Mouse (Mus musculus): ENCODE results near the gene Zfp691. TPM values are rescaled to one million over a fixed set of nuclear protein-coding genes. Genes with fewer than 3 reads are reported as not detected.

Gene Zfp691
- total and polyA plus RNA-seq, 3 experiments = 6.7 to 9.9 TPM; not detected in 1

GRCm38 (mm10) chr4:119189864-119190263, 15.9 kb upstream of the Zfp691 start, which contains the start of gene Ermap:
TSS of gene Ermap (minus strand) at chr4:119190011.
- DNase-seq (ENCODE audit: low read depth, low spot score) = peak; percentile 91
- Histone ChIP-seq H3K9ac (ENCODE audit: control insufficient read depth, low read depth, low read length, poor library complexity, severe bottlenecking) (peak within 1 kb of the TSS; percentile 98), H3K4me1 (ENCODE audit: control insufficient read depth in 1 of 2, insufficient read depth in 2 of 2, low read length in 2 of 2) (peaks cover 20 to 57% of the 10 kb centered on the region in 2 experiments), H3K4me3 (ENCODE audit: control insufficient read depth in 1 of 2, insufficient read depth in 1 of 2, low read depth in 2 of 2, low read length in 2 of 2) (peak within 1 kb of the TSS; percentile 74 to 96), H3K27ac (ENCODE audit: control insufficient read depth, low read depth, low read length) (peak within 1 kb of the TSS; percentile 100), H3K36me3 (ENCODE audit: control insufficient read depth in 1 of 2, insufficient read depth in 2 of 2, low read length in 2 of 2) (peaks cover 4 to 69% of the 10 kb centered on the region in 2 experiments), H3K27me3 (ENCODE audit: control insufficient read depth in 1 of 2, insufficient read depth in 2 of 2, low read length in 2 of 2) (no peaks in the 10 kb centered on the region), H3K79me2 (ENCODE audit: control insufficient read depth, insufficient read depth, low read length, poor library complexity) (peaks cover 44% of the 10 kb centered on the region), H3K9me3 (replicated peaks; ENCODE audit: insufficient read depth, low read length) (no peaks in the 10 kb centered on the region)
- peak; percentile 94 for TF ChIP-seq TCF12 (IDR thresholded peaks at IDR 0.05; ENCODE audit: low read depth, low read length)
- TF ChIP-seq UBTF (IDR thresholded peaks at IDR 0.05; ENCODE audit: borderline replicate concordance, insufficient read depth, low read depth, low read length) = peak; percentile 87; the same call in 1 of the 2 replicates
- no peak; the same call in none of the 2 replicates for TF ChIP-seq CHD1 (IDR thresholded peaks at IDR 0.05; ENCODE audit: low read depth, low read length)
- TF ChIP-seq ZC3H11A (IDR thresholded peaks at IDR 0.05; ENCODE audit: low read depth, low read length) = no peak
- peak; percentile 91 for TF ChIP-seq SIN3A (IDR thresholded peaks at IDR 0.05; ENCODE audit: low read length)
- peak; percentile 23; the same call in 1 of the 2 replicates for TF ChIP-seq BHLHE40 (IDR thresholded peaks at IDR 0.05; ENCODE audit: borderline replicate concordance, low read depth, low read length)
- TF ChIP-seq ETS1 (IDR thresholded peaks at IDR 0.05; ENCODE audit: low read depth, low read length) = peak; percentile 75
- no peak for TF ChIP-seq USF2 (IDR thresholded peaks at IDR 0.05; ENCODE audit: borderline replicate concordance in 1 of 2, insufficient read depth in 1 of 2, low read depth in 1 of 2, low read length in 2 of 2)
- TF ChIP-seq MAFK (IDR thresholded peaks at IDR 0.05; ENCODE audit: borderline replicate concordance, low read depth, low read length) = no peak
- peak; percentile 88; the same call in 1 of the 2 replicates for TF ChIP-seq ZMIZ1 (IDR thresholded peaks at IDR 0.05; ENCODE audit: low read depth, low read length)
- TF ChIP-seq ZNF384 (IDR thresholded peaks at IDR 0.05; ENCODE audit: low read depth, low read length) = no peak
- no peak for TF ChIP-seq SMC3 (IDR thresholded peaks at IDR 0.05; ENCODE audit: low read depth, low read length)
- TF ChIP-seq NRF1 (IDR thresholded peaks at IDR 0.05; ENCODE audit: insufficient read depth, low read depth, low read length, poor library complexity, severe bottlenecking) = no peak
- TF ChIP-seq TBP (IDR thresholded peaks at IDR 0.05; ENCODE audit: low read depth, low read length) = peak; percentile 95
- TF ChIP-seq E2F4 (IDR thresholded peaks at IDR 0.05; ENCODE audit: borderline replicate concordance, low read depth, low read length) = no peak
- peak; percentile 91 for TF ChIP-seq GATA1 (IDR thresholded peaks at IDR 0.05; ENCODE audit: low read depth, low read length)
- peak; percentile 73 for TF ChIP-seq MXI1 (IDR thresholded peaks at IDR 0.05; ENCODE audit: low read depth, low read length)
- TF ChIP-seq RCOR1 (IDR thresholded peaks at IDR 0.05; ENCODE audit: low read depth, low read length) = no peak
- no peak for TF ChIP-seq KAT2A (conservative IDR thresholded peaks at IDR 0.05; ENCODE audit: low read depth, low read length)
- no peak for TF ChIP-seq POLR2AphosphoS5 (IDR thresholded peaks at IDR 0.05; ENCODE audit: borderline replicate concordance, low read depth, low read length)
- no peak for TF ChIP-seq CHD2 (IDR thresholded peaks at IDR 0.05; ENCODE audit: low read length)
- TF ChIP-seq USF1 (IDR thresholded peaks at IDR 0.05; ENCODE audit: low read depth, low read length) = no peak
- peak; percentile 85 for TF ChIP-seq NELFE (IDR thresholded peaks at IDR 0.05; ENCODE audit: low read depth, low read length)
- TF ChIP-seq POLR2AphosphoS2 (IDR thresholded peaks at IDR 0.05; ENCODE audit: low read length) = peak; percentile 52
- no peak for TF ChIP-seq MEF2A (IDR thresholded peaks at IDR 0.05; ENCODE audit: extremely low read depth, insufficient replicate concordance, low read depth, low read length, poor library complexity, severe bottlenecking)
- TF ChIP-seq ZKSCAN1 (IDR thresholded peaks at IDR 0.05; ENCODE audit: low read depth, low read length) = no peak
- no peak for TF ChIP-seq JUND (IDR thresholded peaks at IDR 0.05; ENCODE audit: low read depth, low read length)
- peak; percentile 76; the same call in 1 of the 2 replicates for TF ChIP-seq MAZ (IDR thresholded peaks at IDR 0.05; ENCODE audit: low read depth, low read length)
- TF ChIP-seq POLR2A (IDR thresholded peaks at IDR 0.05; ENCODE audit: control insufficient read depth in 1 of 2, insufficient read depth in 1 of 2, low read depth in 1 of 2, low read length in 2 of 2, poor library complexity in 1 of 2) = peak; percentile 32 to 87; a peak in 2 of 4 replicates
- TF ChIP-seq EP300 (IDR thresholded peaks at IDR 0.05; ENCODE audit: low read depth in 1 of 2, low read length in 2 of 2) = peak; percentile 85 to 95
- TF ChIP-seq HCFC1 (IDR thresholded peaks at IDR 0.05; ENCODE audit: low read depth, low read length) = peak; percentile 42; the same call in 1 of the 2 replicates
- no peak for TF ChIP-seq MYC (IDR thresholded peaks at IDR 0.05; ENCODE audit: low read depth, low read length)
- TF ChIP-seq TAL1 (IDR thresholded peaks at IDR 0.05; ENCODE audit: low read length) = peak; percentile 93
- no peak for TF ChIP-seq ELF1 (IDR thresholded peaks at IDR 0.05; ENCODE audit: low read depth, low read length)
- TF ChIP-seq MYB (IDR thresholded peaks at IDR 0.05; ENCODE audit: low read depth, low read length) = peak; percentile 73; the same call in 1 of the 2 replicates
- no peak for TF ChIP-seq CTCF (IDR thresholded peaks at IDR 0.05 in 2 of 3, conservative IDR thresholded peaks at IDR 0.05 in 1 of 3; ENCODE audit: control insufficient read depth in 1 of 3, insufficient read depth in 1 of 3, low read depth in 2 of 3, low read length in 3 of 3, poor library complexity in 1 of 3, severe bottlenecking in 1 of 3)
- TF ChIP-seq GABPA (IDR thresholded peaks at IDR 0.05; ENCODE audit: low read depth, low read length) = no peak
